Comparison of ENCODE assay signal across 31 mouse cellular contexts in genomic region chr13:120277837-120278236, GRCm38 (mm10). TPM values are rescaled to one million over a fixed set of nuclear protein-coding genes. Genes with fewer than 3 reads are reported as not detected.
DNase-seq lines count a peak whose midpoint lies in the region; ATAC-seq and TF ChIP-seq lines count a peak whose summit lies in the region.
"Not testable (repeated sequence)": the region's sequence is repeated elsewhere in the genome, so short reads cannot be mapped to it uniquely, and the experiment has no call there.
"Had no signal": no experiment of that assay in that cellular context is flagged by ENCODE, and none has a peak within 500 bp of the region (broad histone marks: within the 10 kb centered on the region; RNA-seq: fewer than 3 reads in every experiment).

No protein-coding gene starts in this region.

- H3K4me1 ChIP-seq in hindbrain, postnatal 0 days (ENCODE audit: insufficient read depth, low read length); liver, adult 2 months (ENCODE audit: control insufficient read depth, insufficient read depth, low read length): not testable (repeated sequence)

- H3K36me3 ChIP-seq in hindbrain, postnatal 0 days (ENCODE audit: insufficient read depth, low read length); liver, adult 2 months (ENCODE audit: control insufficient read depth, insufficient read depth, low read length): not testable (repeated sequence)

- H3K9ac ChIP-seq in hindbrain, postnatal 0 days (replicated peaks; ENCODE audit: low read length); liver, adult 2 months (ENCODE audit: low read depth, low read length): not testable (repeated sequence)

- ATAC-seq in granulocyte monocyte progenitor cell, adult 5-6 weeks (replicated peaks; ENCODE audit: poor library complexity, severe bottlenecking): peak; percentile 86
- not testable (repeated sequence) for ATAC-seq in hindbrain, postnatal 0 days
- peak; percentile 83 for ATAC-seq in megakaryocyte, adult 5-6 weeks (ENCODE audit: poor library complexity, severe bottlenecking)
- ATAC-seq in monocyte, adult 5-6 weeks (replicated peaks; ENCODE audit: insufficient number of reproducible peaks, low FRiP score, low TSS enrichment, poor library complexity, severe bottlenecking): peak; percentile 66; the same call in 1 of the 2 replicates

- peak; percentile 15; the same call in 1 of the 2 replicates for TF ChIP-seq CTCF in hindbrain, postnatal 0 days (IDR thresholded peaks at IDR 0.05; ENCODE audit: low read depth)
- not testable (repeated sequence) for TF ChIP-seq CTCF in liver, adult 2 months (IDR thresholded peaks at IDR 0.05; ENCODE audit: low read depth, low read length)

- H3K27ac ChIP-seq in hindbrain, postnatal 0 days; liver, adult 2 months (replicated peaks; ENCODE audit: insufficient read depth, low read depth, low read length): not testable (repeated sequence)

- DNase-seq in 416B (ENCODE audit: low read depth): peak; percentile 9
- peak; percentile 2 for DNase-seq in Muller cell, postnatal 12 days (ENCODE audit: inconsistent ontology term)
- not testable (repeated sequence) for DNase-seq in hindbrain, postnatal 0 days (ENCODE audit: low spot score)
- DNase-seq in kidney, adult 8-10 months: peak; percentile 2 to 30
- peak; percentile 79 for DNase-seq in liver, adult 2 months (ENCODE audit: extremely low read depth, low read depth, low spot score)

- TF ChIP-seq POLR2A in liver, adult 2 months (IDR thresholded peaks at IDR 0.05; ENCODE audit: extremely low read depth, insufficient read depth, low read length): not testable (repeated sequence)

- not testable (repeated sequence) for H3K27me3 ChIP-seq in hindbrain, postnatal 0 days (ENCODE audit: insufficient read depth, low read length); liver, adult 2 months (ENCODE audit: control insufficient read depth, insufficient read depth, low read length)

- H3K9me3 ChIP-seq in hindbrain, postnatal 0 days (ENCODE audit: low read length): not testable (repeated sequence)

- H3K79me2 ChIP-seq in liver, adult 2 months (ENCODE audit: control insufficient read depth, insufficient read depth, low read length): not testable (repeated sequence)

- not testable (repeated sequence) for H3K4me3 ChIP-seq in hindbrain, postnatal 0 days (ENCODE audit: low read length); liver, adult 2 months (ENCODE audit: insufficient read depth, low read depth, low read length)

- 34% methylated on average over 2 of the region's 2 CpGs for WGBS in hindbrain, postnatal 0 days
- 9% methylated on average over 2 of the region's 2 CpGs for WGBS in liver, adult 2 months

- H3K4me2 ChIP-seq in hindbrain, postnatal 0 days (ENCODE audit: low read depth, low read length): not testable (repeated sequence)

RNA-seq across cellular contexts. Expression of gene AF067061, which starts 14.9 kb away (rescaled TPM):
- total RNA-seq in granulocyte monocyte progenitor cell, adult 5-6 weeks (2014; fragmentation: Nextera tagmentation): not detected in 2 replicates
- not detected in 2 replicates for total RNA-seq in granulocyte monocyte progenitor cell, adult 5-6 weeks (2017)
- not detected in 2 replicates for total RNA-seq in hindbrain, postnatal 0 days (2014; rRNA removed)
- polyA plus RNA-seq in hindbrain, postnatal 0 days (2015; fragmentation: Nextera tagmentation; extraction: Ambion mirVana): not detected in 2 replicates
- 0.27 TPM in 1 of 2 replicates, not detected in the other for total RNA-seq in liver, adult 2 months (2014; rRNA removed)
- not detected in 2 replicates for polyA plus RNA-seq in liver, adult 2 months (2012; rRNA removed)
- not detected in 2 replicates for total RNA-seq in megakaryocyte, adult 5-6 weeks (2015)
- not detected in 2 replicates for total RNA-seq in megakaryocyte, adult 5-6 weeks (2017)
- not detected in 3 replicates for total RNA-seq in monocyte, adult 5-6 weeks (2017)
- total RNA-seq: adrenal gland, adult 2 months; adrenal gland, postnatal 14 days; adrenal gland, postnatal 4 days; gastrocnemius, adult 8-10 months; gastrocnemius, postnatal 25 days; heart, adult 8-10 months; heart, postnatal 25 days had no signal
- polyA plus RNA-seq: adrenal gland, adult 2 months; CD4-positive, CD25-positive, alpha-beta regulatory T cell, adult 4 months; cerebellum, adult 2 months; cortical plate, adult 2 months; embryonic facial prominence, embryonic 10.5 days; embryonic facial prominence, embryonic 13.5 days; erythroblast, embryonic 14.5 days; forebrain, embryonic 12.5 days; forebrain, embryonic 15.5 days; gonadal fat pad, adult 2 months; heart, embryonic 11.5 days; heart, embryonic 14.5 days; heart, postnatal 0 days; hindbrain, embryonic 10.5 days; hindbrain, embryonic 13.5 days; hindbrain, embryonic 16.5 days; inflammation-experienced regulatory T-cells, adult 6 months had no signal

RNA-seq across cellular contexts. Expression of gene BC147527, which starts 22.4 kb away (rescaled TPM):
- total RNA-seq in granulocyte monocyte progenitor cell, adult 5-6 weeks (2014; fragmentation: Nextera tagmentation): 4.1 and 10.2 TPM in 2 replicates
- 13.6 and 38.4 TPM in 2 replicates for total RNA-seq in granulocyte monocyte progenitor cell, adult 5-6 weeks (2017)
- total RNA-seq in hindbrain, postnatal 0 days (2014; rRNA removed): not detected in 2 replicates
- 0.15 TPM in 1 of 2 replicates, not detected in the other for polyA plus RNA-seq in hindbrain, postnatal 0 days (2015; fragmentation: Nextera tagmentation; extraction: Ambion mirVana)
- total RNA-seq in liver, adult 2 months (2014; rRNA removed): 0.18 and 0.47 TPM in 2 replicates
- not detected in 2 replicates for polyA plus RNA-seq in liver, adult 2 months (2012; rRNA removed)
- total RNA-seq in megakaryocyte, adult 5-6 weeks (2015): 46.3 and 48.8 TPM in 2 replicates
- 48.0 and 70.9 TPM in 2 replicates for total RNA-seq in megakaryocyte, adult 5-6 weeks (2017)
- 24.2 to 71.2 TPM (median 35.6 TPM) in 3 replicates for total RNA-seq in monocyte, adult 5-6 weeks (2017)
- total RNA-seq: adrenal gland, adult 2 months; adrenal gland, postnatal 14 days; adrenal gland, postnatal 4 days; gastrocnemius, adult 8-10 months; gastrocnemius, postnatal 25 days; heart, adult 8-10 months; heart, postnatal 25 days had no signal
- polyA plus RNA-seq: adrenal gland, adult 2 months; cerebellum, adult 2 months; embryonic facial prominence, embryonic 10.5 days; erythroblast, embryonic 14.5 days; forebrain, embryonic 12.5 days; forebrain, embryonic 15.5 days; heart, embryonic 11.5 days; hindbrain, embryonic 16.5 days had no signal

RNA-seq across cellular contexts. Expression of gene Tcstv3, which starts 38.8 kb away (rescaled TPM):
- not detected in 2 replicates for total RNA-seq in granulocyte monocyte progenitor cell, adult 5-6 weeks (2014; fragmentation: Nextera tagmentation)
- not detected in 2 replicates for total RNA-seq in granulocyte monocyte progenitor cell, adult 5-6 weeks (2017)
- total RNA-seq in hindbrain, postnatal 0 days (2014; rRNA removed): not detected in 2 replicates
- polyA plus RNA-seq in hindbrain, postnatal 0 days (2015; fragmentation: Nextera tagmentation; extraction: Ambion mirVana): not detected in 2 replicates
- total RNA-seq in liver, adult 2 months (2014; rRNA removed): not detected in 2 replicates
- polyA plus RNA-seq in liver, adult 2 months (2012; rRNA removed): not detected in 2 replicates
- not detected in 2 replicates for total RNA-seq in megakaryocyte, adult 5-6 weeks (2015)
- total RNA-seq in megakaryocyte, adult 5-6 weeks (2017): not detected in 2 replicates
- total RNA-seq in monocyte, adult 5-6 weeks (2017): not detected in 3 replicates
- total RNA-seq: adrenal gland, adult 2 months; adrenal gland, postnatal 14 days; adrenal gland, postnatal 4 days; gastrocnemius, adult 8-10 months; gastrocnemius, postnatal 25 days; heart, adult 8-10 months; heart, postnatal 25 days had no signal
- polyA plus RNA-seq: adrenal gland, adult 2 months; CD4-positive, CD25-positive, alpha-beta regulatory T cell, adult 4 months; cerebellum, adult 2 months; cortical plate, adult 2 months; embryonic facial prominence, embryonic 10.5 days; embryonic facial prominence, embryonic 13.5 days; erythroblast, embryonic 14.5 days; forebrain, embryonic 12.5 days; forebrain, embryonic 15.5 days; gonadal fat pad, adult 2 months; heart, embryonic 11.5 days; heart, embryonic 14.5 days; heart, postnatal 0 days; hindbrain, embryonic 10.5 days; hindbrain, embryonic 13.5 days; hindbrain, embryonic 16.5 days; inflammation-experienced regulatory T-cells, adult 6 months had no signal

RNA-seq across cellular contexts. Expression of gene Gm21731, which starts 38.9 kb away (rescaled TPM):
- total RNA-seq in granulocyte monocyte progenitor cell, adult 5-6 weeks (2014; fragmentation: Nextera tagmentation): not detected in 2 replicates
- not detected in 2 replicates for total RNA-seq in granulocyte monocyte progenitor cell, adult 5-6 weeks (2017)
- total RNA-seq in hindbrain, postnatal 0 days (2014; rRNA removed): not detected in 2 replicates
- not detected in 2 replicates for polyA plus RNA-seq in hindbrain, postnatal 0 days (2015; fragmentation: Nextera tagmentation; extraction: Ambion mirVana)
- not detected in 2 replicates for total RNA-seq in liver, adult 2 months (2014; rRNA removed)
- polyA plus RNA-seq in liver, adult 2 months (2012; rRNA removed): not detected in 2 replicates
- not detected in 2 replicates for total RNA-seq in megakaryocyte, adult 5-6 weeks (2015)
- not detected in 2 replicates for total RNA-seq in megakaryocyte, adult 5-6 weeks (2017)
- total RNA-seq in monocyte, adult 5-6 weeks (2017): not detected in 3 replicates
- total RNA-seq: adrenal gland, adult 2 months; adrenal gland, postnatal 14 days; adrenal gland, postnatal 4 days; gastrocnemius, adult 8-10 months; gastrocnemius, postnatal 25 days; heart, adult 8-10 months; heart, postnatal 25 days had no signal
- polyA plus RNA-seq: adrenal gland, adult 2 months; CD4-positive, CD25-positive, alpha-beta regulatory T cell, adult 4 months; cerebellum, adult 2 months; cortical plate, adult 2 months; embryonic facial prominence, embryonic 10.5 days; embryonic facial prominence, embryonic 13.5 days; erythroblast, embryonic 14.5 days; forebrain, embryonic 12.5 days; forebrain, embryonic 15.5 days; gonadal fat pad, adult 2 months; heart, embryonic 11.5 days; heart, embryonic 14.5 days; heart, postnatal 0 days; hindbrain, embryonic 10.5 days; hindbrain, embryonic 13.5 days; hindbrain, embryonic 16.5 days; inflammation-experienced regulatory T-cells, adult 6 months had no signal
